Mouse (Mus musculus): ENCODE measurements at regions not wholly inside any gene's neighbourhood (a gene's known extent, or its start where the extent isn't known, plus 50 kb on each side); places are given as distances from the start of the nearest gene placed in this dataset.

- Histone ChIP-seq H3K4me3 (ENCODE audit: control insufficient read depth in 1 of 2, insufficient read depth in 1 of 2, low read depth in 2 of 2, low read length in 2 of 2) (no peak overlapping the region), H3K27ac (ENCODE audit: control insufficient read depth, low read depth, low read length) (no peak overlapping the region), H3K4me1 (ENCODE audit: control insufficient read depth in 1 of 2, insufficient read depth in 2 of 2, low read length in 2 of 2) (no peaks in the 10 kb centered on the region), H3K79me2 (ENCODE audit: control insufficient read depth, insufficient read depth, low read length, poor library complexity) (no peaks in the 10 kb centered on the region), H3K27me3 (ENCODE audit: control insufficient read depth in 1 of 2, insufficient read depth in 2 of 2, low read length in 2 of 2) (no peaks in the 10 kb centered on the region), H3K9ac (ENCODE audit: control insufficient read depth, low read depth, low read length, poor library complexity, severe bottlenecking) (no peak overlapping the region), H3K36me3 (ENCODE audit: control insufficient read depth in 1 of 2, insufficient read depth in 2 of 2, low read length in 2 of 2) (no peaks in the 10 kb centered on the region), H3K9me3 (replicated peaks; ENCODE audit: insufficient read depth, low read length) (no peaks in the 10 kb centered on the region)
- TF ChIP-seq GATA1 (IDR thresholded peaks at IDR 0.05; ENCODE audit: low read depth, low read length) (no peak), CTCF (IDR thresholded peaks at IDR 0.05 in 2 of 3, conservative IDR thresholded peaks at IDR 0.05 in 1 of 3; ENCODE audit: control insufficient read depth in 1 of 3, insufficient read depth in 1 of 3, low read depth in 2 of 3, low read length in 3 of 3, poor library complexity in 1 of 3, severe bottlenecking in 1 of 3) (no peak), SMC3 (IDR thresholded peaks at IDR 0.05; ENCODE audit: low read depth, low read length) (no peak), ETS1 (IDR thresholded peaks at IDR 0.05; ENCODE audit: low read depth, low read length) (no peak), MAX (IDR thresholded peaks at IDR 0.05; ENCODE audit: low read length) (no peak), POLR2AphosphoS2 (IDR thresholded peaks at IDR 0.05; ENCODE audit: low read length) (no peak)
- DNase-seq (ENCODE audit: low read depth, low spot score): no peak
These were observed 93.5 kb upstream of the Mycn start for GRCm38 (mm10) chr12:13035108-13035741.

GRCm38 (mm10) chr12:13030333-13030732 lies 88.6 kb upstream of the Mycn start:
- no peak for TF ChIP-seq TBP (IDR thresholded peaks at IDR 0.05; ENCODE audit: low read depth, low read length)
- no peak for TF ChIP-seq RAD21 (IDR thresholded peaks at IDR 0.05; ENCODE audit: low read depth, low read length)
- TF ChIP-seq TAL1 (IDR thresholded peaks at IDR 0.05; ENCODE audit: low read length): no peak
- TF ChIP-seq USF1 (IDR thresholded peaks at IDR 0.05; ENCODE audit: low read depth, low read length): no peak
- TF ChIP-seq E2F4 (IDR thresholded peaks at IDR 0.05; ENCODE audit: borderline replicate concordance, low read depth, low read length): no peak
- TF ChIP-seq NELFE (IDR thresholded peaks at IDR 0.05; ENCODE audit: low read depth, low read length): no peak
- TF ChIP-seq USF2 (IDR thresholded peaks at IDR 0.05; ENCODE audit: borderline replicate concordance in 1 of 2, insufficient read depth in 1 of 2, low read depth in 1 of 2, low read length in 2 of 2): no peak
- TF ChIP-seq BHLHE40 (IDR thresholded peaks at IDR 0.05; ENCODE audit: borderline replicate concordance, low read depth, low read length): no peak
- TF ChIP-seq UBTF (IDR thresholded peaks at IDR 0.05; ENCODE audit: borderline replicate concordance, insufficient read depth, low read depth, low read length): no peak
- TF ChIP-seq EP300 (IDR thresholded peaks at IDR 0.05; ENCODE audit: low read depth in 1 of 2, low read length in 2 of 2): no peak
- TF ChIP-seq ZC3H11A (IDR thresholded peaks at IDR 0.05; ENCODE audit: low read depth, low read length): no peak
- no peak for TF ChIP-seq ETS1 (IDR thresholded peaks at IDR 0.05; ENCODE audit: low read depth, low read length)
- TF ChIP-seq SIN3A (IDR thresholded peaks at IDR 0.05; ENCODE audit: low read length): no peak
- TF ChIP-seq RCOR1 (IDR thresholded peaks at IDR 0.05; ENCODE audit: low read depth, low read length): no peak
- no peak for TF ChIP-seq CHD2 (IDR thresholded peaks at IDR 0.05; ENCODE audit: low read length)
- Histone ChIP-seq H3K9ac (ENCODE audit: control insufficient read depth, low read depth, low read length, poor library complexity, severe bottlenecking) (no peak overlapping the region), H3K79me2 (ENCODE audit: control insufficient read depth, insufficient read depth, low read length, poor library complexity) (no peaks in the 10 kb centered on the region), H3K27ac (ENCODE audit: control insufficient read depth, low read depth, low read length) (no peak overlapping the region), H3K36me3 (ENCODE audit: control insufficient read depth in 1 of 2, insufficient read depth in 2 of 2, low read length in 2 of 2) (no peaks in the 10 kb centered on the region), H3K27me3 (ENCODE audit: control insufficient read depth in 1 of 2, insufficient read depth in 2 of 2, low read length in 2 of 2) (no peaks in the 10 kb centered on the region), H3K9me3 (replicated peaks; ENCODE audit: insufficient read depth, low read length) (no peaks in the 10 kb centered on the region), H3K4me3 (ENCODE audit: control insufficient read depth in 1 of 2, insufficient read depth in 1 of 2, low read depth in 2 of 2, low read length in 2 of 2) (no peak overlapping the region), H3K4me1 (ENCODE audit: control insufficient read depth in 1 of 2, insufficient read depth in 2 of 2, low read length in 2 of 2) (no peaks in the 10 kb centered on the region)
- no peak for DNase-seq (ENCODE audit: low read depth, low spot score)

All from MEL (cell line).